Comparison of ENCODE assay signal across 22 mouse cellular contexts in the genomic region with DNA sequence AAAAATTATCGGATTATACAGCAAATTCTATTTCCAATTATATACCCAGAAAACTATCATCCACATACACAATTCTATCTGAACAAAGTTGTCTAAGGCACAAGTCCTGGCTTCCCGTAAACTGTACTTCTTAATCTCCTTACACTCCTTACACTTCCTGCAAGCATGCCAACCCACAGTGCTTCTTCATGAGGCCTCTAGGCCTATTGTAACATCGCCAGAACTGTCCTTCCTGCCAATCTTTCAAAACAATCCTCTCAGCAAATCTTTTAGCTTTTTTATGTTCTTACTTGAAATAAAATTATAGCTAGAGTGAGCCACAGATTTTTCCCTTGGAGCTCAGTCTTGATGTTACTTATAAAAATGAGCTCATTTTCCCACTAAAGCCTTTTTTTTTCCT. TPM values are rescaled to one million over a fixed set of nuclear protein-coding genes. Genes with fewer than 3 reads are reported as not detected.
DNase-seq lines count a peak whose midpoint lies in the region; ATAC-seq and TF ChIP-seq lines count a peak whose summit lies in the region.
"Had no signal": no experiment of that assay in that cellular context is flagged by ENCODE, and none has a peak within 500 bp of the region (broad histone marks: within the 10 kb centered on the region; RNA-seq: fewer than 3 reads in every experiment).

No protein-coding gene starts in this region.

- 73% methylated on average over 3 of the region's 3 CpGs for WGBS in lung, postnatal 0 days
- 88% methylated on average over 3 of the region's 3 CpGs for whole genome bisulfite sequencing in midbrain, embryonic 14.5 days

- no peaks in the 10 kb centered on the region for H3K27me3 ChIP-seq in lung, postnatal 0 days (replicated peaks; ENCODE audit: insufficient read depth, low read length)
- H3K27me3 ChIP-seq in midbrain, embryonic 14.5 days (ENCODE audit: control insufficient read depth, insufficient read depth, low read length), result no peaks in the 10 kb centered on the region
- H3K27me3 ChIP-seq: heart, embryonic 12.5 days; heart, embryonic 15.5 days had no signal

- H3K4me3 ChIP-seq in lung, postnatal 0 days (ENCODE audit: low read depth, low read length), result no peak overlapping the region
- H3K4me3 ChIP-seq in midbrain, embryonic 14.5 days (replicated peaks; ENCODE audit: low read depth, low read length), result no peak overlapping the region
- H3K4me3 ChIP-seq: gastrocnemius, adult 2 months; heart, embryonic 12.5 days; heart, embryonic 15.5 days had no signal

- DNase-seq in lung, postnatal 0 days (ENCODE audit: low spot score), result peak; percentile 7
- no peak for DNase-seq in lung, adult 18-20 months
- DNase-seq in NIH3T3 (ENCODE audit: low read depth), result peak; percentile 29
- peak; percentile 47 for DNase-seq in gonadal fat pad, adult 2 months (ENCODE audit: low read depth)
- no peak for DNase-seq in spleen, adult 12 weeks (ENCODE audit: low spot score)
- DNase-seq in midbrain, embryonic 14.5 days, result no peak
- DNase-seq: adrenal gland, adult 8-10 months; adrenal gland, postnatal 25 days; cerebellum, adult 18-20 months; cerebellum, adult 9-10 months; cerebellum, postnatal 14 days; forebrain, postnatal 0 days; gastrocnemius, adult 2 months; gastrocnemius, postnatal 14 days; heart, adult 18-20 months; heart, postnatal 14 days; heart, postnatal 4 days had no signal

- 0 out of 2 replicates have a peak, but pooled peaks cover 3% of the 10 kb centered on the region for H3K36me3 ChIP-seq in lung, postnatal 0 days (ENCODE audit: insufficient read depth, low read length)
- H3K36me3 ChIP-seq in midbrain, embryonic 14.5 days (ENCODE audit: control insufficient read depth, insufficient read depth, low read length), result 0 out of 2 replicates have a peak, but pooled peaks cover 3% of the 10 kb centered on the region

- H3K4me1 ChIP-seq in lung, postnatal 0 days (ENCODE audit: insufficient read depth, low read depth, low read length), result peaks cover 7% of the 10 kb centered on the region; the same call in 1 of the 2 replicates
- no peaks in the 10 kb centered on the region for H3K4me1 ChIP-seq in midbrain, embryonic 14.5 days (ENCODE audit: control insufficient read depth, insufficient read depth, low read length)
- H3K4me1 ChIP-seq: heart, embryonic 12.5 days had no signal

- H3K9me3 ChIP-seq in lung, postnatal 0 days (ENCODE audit: low read length), result no peaks in the 10 kb centered on the region
- no peaks in the 10 kb centered on the region for H3K9me3 ChIP-seq in midbrain, embryonic 14.5 days (ENCODE audit: control insufficient read depth, low read length)
- H3K9me3 ChIP-seq: heart, embryonic 12.5 days; heart, embryonic 15.5 days had no signal

- no peak overlapping the region for H3K9ac ChIP-seq in lung, postnatal 0 days (replicated peaks; ENCODE audit: low read depth)
- no peak overlapping the region for H3K9ac ChIP-seq in midbrain, embryonic 14.5 days (replicated peaks; ENCODE audit: low read length)
- H3K9ac ChIP-seq: forebrain, postnatal 0 days; heart, embryonic 12.5 days; heart, embryonic 15.5 days; hindbrain, embryonic 14.5 days had no signal

- no peak overlapping the region for H3K27ac ChIP-seq in lung, postnatal 0 days (ENCODE audit: low read length)
- no peak overlapping the region for H3K27ac ChIP-seq in midbrain, embryonic 14.5 days (replicated peaks; ENCODE audit: low read depth, low read length)
- H3K27ac ChIP-seq: gastrocnemius, adult 2 months; heart, embryonic 15.5 days; hindbrain, embryonic 14.5 days had no signal

- TF ChIP-seq EP300 in lung, postnatal 0 days (IDR thresholded peaks at IDR 0.05), result no peak

- no peak for TF ChIP-seq CTCF in lung, postnatal 0 days (IDR thresholded peaks at IDR 0.05)

- ATAC-seq in lung, postnatal 0 days, result no peak
- no peak for ATAC-seq in midbrain, embryonic 14.5 days (ENCODE audit: low FRiP score, low TSS enrichment)
- ATAC-seq: forebrain, embryonic 14.5 days; forebrain, postnatal 0 days; intestine, postnatal 0 days had no signal

- H3K4me2 ChIP-seq in lung, postnatal 0 days (replicated peaks; ENCODE audit: low read depth, low read length), result no peak overlapping the region
- no peak overlapping the region for H3K4me2 ChIP-seq in midbrain, embryonic 14.5 days (ENCODE audit: low read length)
- H3K4me2 ChIP-seq: heart, embryonic 12.5 days; heart, embryonic 15.5 days; hindbrain, embryonic 14.5 days had no signal

RNA-seq across cellular contexts. Expression of a gene that starts 5.1 kb away (rescaled TPM):
- 13.1 and 13.3 TPM in 2 replicates for polyA plus RNA-seq in lung, postnatal 0 days (2015; fragmentation: Nextera tagmentation; extraction: Ambion mirVana)
- polyA plus RNA-seq in gonadal fat pad, adult 2 months (2012; rRNA removed), result 4.0 and 5.6 TPM in 2 replicates
- polyA plus RNA-seq in midbrain, embryonic 14.5 days (2014; fragmentation: Nextera tagmentation; extraction: Ambion mirVana), result 17.6 and 19.8 TPM in 2 replicates

Comparison
In these comparisons a context has a peak if more than half of its experiments do, and no peak if none do; other contexts are left out.
1. DNase-seq: peak in lung, postnatal 0 days (single experiment), NIH3T3 (single experiment) and gonadal fat pad, adult 2 months (single experiment); none in lung, adult 18-20 months (0 of 2), spleen, adult 12 weeks (single experiment) and midbrain, embryonic 14.5 days (single experiment).